Mouse (Mus musculus) monocyte, adult 5-6 weeks (primary cell): ENCODE data around the gene Cpne7. TPM values are rescaled to one million over a fixed set of nuclear protein-coding genes. Genes with fewer than 3 reads are reported as not detected.

ENCODE experiments used
- ATAC-seq: fragments of 153-309, 156-312 bp; replicated peaks from 2 replicates; pipeline ENCODE4 v1.8.0; 2017; ENCODE audit warnings: mild to moderate bottlenecking; ENCODE audit not compliant: low TSS enrichment, insufficient number of reproducible peaks, severe bottlenecking, poor library complexity, low FRiP score
- total RNA-seq: library from RNA; stranded (forward); fragments of 200-1000, 200-491, 200-594 nt; gene quantifications from 3 replicates; pipeline ENCODE4 v1.2.3, GENCODE M21; 2017

The Cpne7 gene
- total RNA-seq, 1 experiment from 2014 or later: 3.8 TPM

- ATAC-seq: no peak
Observed at GRCm38 (mm10) chr8:123155177-123155576, 38.0 kb downstream of the Cpne7 start.

- no peak for ATAC-seq
Observed at GRCm38 (mm10) chr8:123156070-123156773, 39.0 kb downstream of the Cpne7 start.

- no peak for ATAC-seq
Observed at GRCm38 (mm10) chr8:123157888-123158465, 40.8 kb downstream of the Cpne7 start, which contains the start of gene Sult5a1. Gene Sult5a1, minus strand, starts transcription at chr8:123158315.

DNA sequence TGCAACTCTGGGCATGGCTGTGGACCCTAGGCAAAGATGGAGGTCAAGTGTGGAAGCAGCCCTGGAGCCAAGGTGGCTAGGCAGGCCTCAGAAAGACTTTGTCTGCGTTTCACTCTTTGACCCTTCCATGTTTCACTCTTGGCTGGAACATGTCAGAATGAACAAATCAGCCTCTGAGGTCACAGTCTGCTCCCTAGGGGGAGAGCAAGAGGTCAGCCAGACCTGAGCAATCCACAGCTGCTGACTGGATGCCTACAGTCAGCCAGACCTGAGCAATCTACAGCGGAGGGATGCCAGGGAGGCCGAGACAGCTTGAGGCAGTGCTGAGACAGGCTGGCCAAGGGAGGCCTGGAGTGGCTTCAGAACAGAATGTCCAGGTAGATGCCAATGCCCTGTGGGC is 64.2 kb downstream of the Cpne7 start:
- ATAC-seq: no peak

Other genes starting within 250 kb of the Cpne7 start
- 160 to 261 TPM (median 161 TPM) in 3 replicates for gene Ankrd11, start 75.1 kb upstream of the Cpne7 start, total RNA-seq
- gene Spg7, start 54.4 kb upstream of the Cpne7 start, total RNA-seq: 42.5 to 63.1 TPM (median 50.2 TPM) in 3 replicates
- 1,374 to 1,974 TPM (median 1,861 TPM) in 3 replicates for gene Rpl13, start 15.0 kb upstream of the Cpne7 start, total RNA-seq
- not detected in 3 replicates for gene Sult5a1, start 40.9 kb downstream of the Cpne7 start, total RNA-seq
- not detected in 3 replicates for gene Dpep1, start 68.9 kb downstream of the Cpne7 start, total RNA-seq
- gene Chmp1a, start 95.4 kb downstream of the Cpne7 start, total RNA-seq: 53.4 to 64.6 TPM (median 62.4 TPM) in 3 replicates
- not detected in 3 replicates for gene Spata33, start 95.5 kb downstream of the Cpne7 start, total RNA-seq
- gene Cdk10, start 107.5 kb downstream of the Cpne7 start, total RNA-seq: 25.8 to 42.8 TPM (median 39.1 TPM) in 3 replicates
- 0.85 to 3.6 TPM (median 0.95 TPM) in 3 replicates for gene Spata2l, start 118.9 kb downstream of the Cpne7 start, total RNA-seq
- gene Zfp276, start 136.8 kb downstream of the Cpne7 start, total RNA-seq: 17.2 to 28.0 TPM (median 25.4 TPM) in 3 replicates
- 28.2 to 59.4 TPM (median 54.9 TPM) in 3 replicates for gene Vps9d1, start 137.0 kb downstream of the Cpne7 start, total RNA-seq
- 11.2 to 31.4 TPM (median 24.6 TPM) in 3 replicates for gene Fanca, start 201.2 kb downstream of the Cpne7 start, total RNA-seq
- gene Spire2, start 215.3 kb downstream of the Cpne7 start, total RNA-seq: 0.32 TPM in 1 of 3 replicates, not detected in the others